Mouse (Mus musculus) heart, embryonic 15.5 days (tissue): ENCODE results near the gene Nucb1. TPM values are rescaled to one million over a fixed set of nuclear protein-coding genes. Genes with fewer than 3 reads are reported as not detected.

Source experiments
- ATAC-seq: fragments of 200-750 bp; cut with Nextera tagmentation; replicated peaks from 2 replicates; pipeline ENCODE4 v1.8.0; 2017; ENCODE audit warnings: low read depth, moderate TSS enrichment; ENCODE audit not compliant: insufficient number of reproducible peaks, insufficient read depth, low FRiP score
- H3K27ac ChIP-seq: fragments of 300-500 bp; sonication (generic); 2 replicates; pipeline ENCODE4 v1.5.1; 2015; ENCODE audit warnings: mild to moderate bottlenecking, inconsistent platforms
- H3K27me3 ChIP-seq: fragments of 300-500 bp; sonication (generic); 2 replicates; pipeline ENCODE4 v1.6.1; 2015; ENCODE audit warnings: inconsistent platforms
- H3K36me3 ChIP-seq: fragments of 300-500 bp; sonication (generic); 2 replicates; pipeline ENCODE4 v1.6.1; 2015; ENCODE audit warnings: mild to moderate bottlenecking, inconsistent platforms
- H3K4me1 ChIP-seq: fragments of 300-500 bp; sonication (generic); replicated peaks from 2 replicates; pipeline ENCODE4 v1.6.1; 2015; ENCODE audit warnings: inconsistent platforms
- H3K4me2 ChIP-seq: fragments of 300-500 bp; sonication (generic); 2 replicates; pipeline ENCODE4 v1.6.1; 2015; ENCODE audit warnings: inconsistent platforms, mild to moderate bottlenecking, moderate library complexity
- H3K4me3 ChIP-seq: fragments of 300-500 bp; sonication (generic); 2 replicates; pipeline ENCODE4 v1.5.1; 2015; ENCODE audit warnings: mild to moderate bottlenecking, inconsistent platforms
- H3K9ac ChIP-seq: fragments of 300-500 bp; sonication (generic); 2 replicates; pipeline ENCODE4 v1.6.1; 2015; ENCODE audit warnings: mild to moderate bottlenecking, inconsistent platforms
- H3K9me3 ChIP-seq: fragments of 300-500 bp; sonication (generic); replicated peaks from 2 replicates; pipeline ENCODE4 v1.6.1; 2016; ENCODE audit warnings: inconsistent platforms
- WGBS: fragments of 180-500 bp; shearing (Covaris S2); methylation state at CpG from one replicate; pipeline ENCODE4 v1.1.7; 2015; ENCODE audit warnings: mixed read lengths; 5-methylcytosine and 5-hydroxymethylcytosine counted together
- microRNA-seq: library from miRNA; unstranded; fragments of <30 nt; microRNA quantifications from one replicate; pipeline ENCODE4, GENCODE M21; 2016
- polyA plus RNA-seq: library from polyadenylated mRNA; unstranded; fragments of >200 nt; fragmentation: Nextera tagmentation; extraction: Ambion mirVana; gene quantifications from 2 replicates; pipeline ENCODE4 v1.2.1, GENCODE M21; 2015

Nucb1 gene
- polyA plus RNA-seq, 1 experiment from 2014 or later = 144 TPM

DNA sequence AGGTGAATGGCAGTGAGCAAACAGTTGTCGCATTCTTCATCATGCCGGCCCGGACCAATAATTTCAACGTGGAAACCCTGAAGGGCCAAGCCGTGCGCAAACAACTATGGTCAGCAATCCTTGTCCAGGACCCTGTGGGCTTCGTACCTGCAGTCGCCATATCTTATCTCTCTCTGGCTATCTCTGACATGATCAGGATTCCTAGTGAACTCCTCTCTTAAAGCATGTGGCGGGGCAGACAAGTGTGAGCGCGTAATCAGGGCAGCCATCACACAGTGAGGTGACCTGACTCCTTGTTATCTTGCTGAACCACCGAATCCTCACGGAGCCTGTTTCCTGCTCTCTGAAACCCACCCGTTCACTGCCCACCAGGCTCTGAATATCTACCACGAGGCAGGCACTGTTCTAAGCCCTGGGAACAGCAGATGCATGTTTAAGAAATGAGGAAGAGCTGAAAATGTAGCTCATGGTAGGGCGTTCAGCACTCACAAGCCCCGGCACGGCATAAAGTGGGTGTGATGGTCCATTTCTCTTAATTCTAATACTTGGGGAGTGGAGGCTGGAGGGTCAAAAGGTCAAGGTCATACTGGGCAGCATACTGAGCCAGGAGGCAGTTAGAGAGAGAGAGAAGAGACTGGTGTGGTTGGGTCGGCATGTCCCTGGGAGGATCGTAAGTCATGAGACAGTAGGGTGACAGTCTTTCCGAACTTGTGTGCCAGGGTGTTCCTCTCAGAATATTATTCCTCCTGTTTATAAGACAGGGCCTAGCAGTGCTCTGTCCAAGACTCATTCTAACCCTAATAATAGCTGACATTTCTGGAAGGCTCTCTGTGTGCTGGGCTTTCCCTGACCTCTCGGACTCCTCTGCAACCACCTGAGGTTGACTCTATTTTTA is 66.4 kb downstream of the Nucb1 start:
- ATAC-seq = no peak
- Histone ChIP-seq H3K27ac (no peak overlapping the region), H3K4me3 (no peak overlapping the region), H3K4me1 (peaks cover 7% of the 10 kb centered on the region; the same call in 1 of the 2 replicates), H3K4me2 (no peak overlapping the region), H3K36me3 (peaks cover 79% of the 10 kb centered on the region), H3K9ac (no peak overlapping the region), H3K27me3 (no peaks in the 10 kb centered on the region), H3K9me3 (no peaks in the 10 kb centered on the region)
- 74% methylated on average over 22 of the region's 22 CpGs for WGBS

Small RNA genes lying within 50 kb of the gene (microRNA-seq; reads per million reads assigned to microRNA genes)
- not detected for gene Gm22133

Other genes starting within 250 kb of the Nucb1 start
- not detected in 2 replicates for gene Slc6a21, start 232.9 kb downstream of the Nucb1 start, polyA plus RNA-seq
- gene Trpm4, start 176.6 kb downstream of the Nucb1 start, polyA plus RNA-seq = 12.7 and 15.8 TPM in 2 replicates
- gene Hrc, start 175.1 kb downstream of the Nucb1 start, polyA plus RNA-seq = 25.2 and 26.4 TPM in 2 replicates
- 1.6 and 2.1 TPM in 2 replicates for gene Ppfia3, start 143.4 kb downstream of the Nucb1 start, polyA plus RNA-seq
- gene Lin7b, start 139.8 kb downstream of the Nucb1 start, polyA plus RNA-seq = 1.2 and 1.3 TPM in 2 replicates
- 123 and 146 TPM in 2 replicates for gene Snrnp70, start 114.7 kb downstream of the Nucb1 start, polyA plus RNA-seq
- gene Kcna7, start 104.8 kb downstream of the Nucb1 start, polyA plus RNA-seq = 0.33 and 0.58 TPM in 2 replicates
- gene Ntf5, start 96.7 kb downstream of the Nucb1 start, polyA plus RNA-seq = 0.81 and 1.6 TPM in 2 replicates
- not detected in 2 replicates for gene Lhb, start 89.6 kb downstream of the Nucb1 start, polyA plus RNA-seq
- 111 and 113 TPM in 2 replicates for gene Gys1, start 75.6 kb downstream of the Nucb1 start, polyA plus RNA-seq
- 65.0 and 82.1 TPM in 2 replicates for gene Ruvbl2, start 72.3 kb downstream of the Nucb1 start, polyA plus RNA-seq
- 3,328 and 3,965 TPM in 2 replicates for gene Ftl1, start 50.5 kb downstream of the Nucb1 start, polyA plus RNA-seq
- 107 and 112 TPM in 2 replicates for gene Bax, start 43.5 kb downstream of the Nucb1 start, polyA plus RNA-seq
- gene Tulp2, start 28.5 kb downstream of the Nucb1 start, polyA plus RNA-seq = 0.28 and 1.3 TPM in 2 replicates
- gene Gm45808, start 23.6 kb downstream of the Nucb1 start, polyA plus RNA-seq = not detected in 2 replicates
- gene Dhdh, start 21.6 kb downstream of the Nucb1 start, polyA plus RNA-seq = 4.0 and 4.1 TPM in 2 replicates
- 25.3 and 37.6 TPM in 2 replicates for gene Ppp1r15a, start 15.9 kb upstream of the Nucb1 start, polyA plus RNA-seq
- gene Plekha4, start 15.9 kb upstream of the Nucb1 start, polyA plus RNA-seq = 1.0 and 2.6 TPM in 2 replicates
- gene Hsd17b14, start 44.5 kb upstream of the Nucb1 start, polyA plus RNA-seq = 0.24 and 0.82 TPM in 2 replicates
- 79.4 and 84.5 TPM in 2 replicates for gene Bcat2, start 59.7 kb upstream of the Nucb1 start, polyA plus RNA-seq
- gene Fgf21, start 105.1 kb upstream of the Nucb1 start, polyA plus RNA-seq = 0.13 and 1.2 TPM in 2 replicates
- 0.15 and 0.66 TPM in 2 replicates for gene Fut1, start 106.9 kb upstream of the Nucb1 start, polyA plus RNA-seq
- 0.33 and 0.35 TPM in 2 replicates for gene Izumo1, start 111.4 kb upstream of the Nucb1 start, polyA plus RNA-seq
- gene Rasip1, start 117.1 kb upstream of the Nucb1 start, polyA plus RNA-seq = 19.6 and 23.4 TPM in 2 replicates
- 7.3 and 7.4 TPM in 2 replicates for gene Mamstr, start 129.6 kb upstream of the Nucb1 start, polyA plus RNA-seq
- gene Fut2, start 156.0 kb upstream of the Nucb1 start, polyA plus RNA-seq = 1.5 and 1.6 TPM in 2 replicates
- 0.14 TPM in 1 of 2 replicates, not detected in the other for gene Ntn5, start 173.6 kb upstream of the Nucb1 start, polyA plus RNA-seq
- 0.13 and 0.34 TPM in 2 replicates for gene Sec1, start 184.0 kb upstream of the Nucb1 start, polyA plus RNA-seq
- 5.1 and 6.0 TPM in 2 replicates for gene Car11, start 189.4 kb upstream of the Nucb1 start, polyA plus RNA-seq
- 3.0 and 4.3 TPM in 2 replicates for gene Dbp, start 194.7 kb upstream of the Nucb1 start, polyA plus RNA-seq
- 540 and 572 TPM in 2 replicates for gene Rpl18, start 205.1 kb upstream of the Nucb1 start, polyA plus RNA-seq
- gene Sphk2, start 207.6 kb upstream of the Nucb1 start, polyA plus RNA-seq = 13.7 and 21.0 TPM in 2 replicates
- 0.25 and 0.65 TPM in 2 replicates for gene Fam83e, start 210.8 kb upstream of the Nucb1 start, polyA plus RNA-seq
- not detected in 2 replicates for gene Spaca4, start 215.4 kb upstream of the Nucb1 start, polyA plus RNA-seq